Mouse (Mus musculus) adipocyte (in vitro differentiated cells): ENCODE data around the gene Bicral.

Source experiments
- DNase-seq: peaks from one replicate; pipeline ENCODE4 v3.0.0-alpha.2; 2016; ENCODE audit warnings: low spot score

The Bicral gene

DNA sequence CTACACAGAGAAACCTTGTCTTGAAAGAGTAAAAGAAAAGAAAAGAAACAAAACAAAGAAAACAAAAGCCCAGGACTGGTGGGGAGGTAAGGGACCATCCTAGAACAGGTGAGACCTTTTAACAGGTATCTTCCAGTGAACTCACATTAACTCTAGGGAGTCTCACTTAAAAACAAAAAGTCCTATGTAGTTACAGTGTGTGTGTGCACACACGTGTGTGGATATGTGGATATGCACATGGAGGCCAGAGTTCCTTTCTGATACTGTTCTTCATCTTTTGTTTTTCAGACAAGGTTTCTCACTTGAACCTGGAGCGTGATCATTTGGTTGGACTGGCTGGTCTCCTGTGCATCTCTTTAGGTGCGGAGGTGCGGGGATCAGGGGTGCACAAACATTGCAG lies 107.7 kb downstream of the Bicral start:
- no peak for DNase-seq

DNA sequence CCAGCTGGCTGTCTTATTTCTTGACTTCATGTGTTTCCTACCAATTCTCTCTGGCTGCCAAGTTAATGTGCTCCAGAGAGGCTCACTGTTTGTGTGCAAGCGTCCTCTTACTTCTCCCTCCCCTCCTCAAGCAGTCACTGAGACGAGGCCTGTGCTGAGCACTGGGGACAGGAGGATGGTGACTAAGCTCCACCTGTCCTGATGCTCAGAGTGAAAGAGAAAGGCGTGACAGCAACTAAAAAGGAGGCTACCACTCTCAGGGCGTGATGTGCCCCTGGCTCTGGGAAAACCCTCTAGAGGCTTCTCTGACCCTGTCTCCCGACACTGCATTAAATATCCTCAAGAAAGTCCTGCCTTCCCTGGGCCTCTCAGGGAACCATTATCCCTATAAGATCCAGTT lies 109.0 kb downstream of the Bicral start:
- DNase-seq = no peak
